Mouse (Mus musculus): ENCODE measurements at regions not wholly inside any gene's neighbourhood (a gene's known extent, or its start where the extent isn't known, plus 50 kb on each side); places are given as distances from the start of the nearest gene placed in this dataset.

- WGBS, result 63% methylated on average over 4 of the region's 4 CpGs
- H3K27ac ChIP-seq (ENCODE audit: poor library complexity, severe bottlenecking), result peak overlapping the region; percentile 74
- no peaks in the 10 kb centered on the region for H3K9me3 ChIP-seq (replicated peaks)
- peaks cover 34% of the 10 kb centered on the region for H3K36me3 ChIP-seq
- no peaks in the 10 kb centered on the region for H3K27me3 ChIP-seq (replicated peaks)
- peaks cover 80% of the 10 kb centered on the region for H3K4me1 ChIP-seq (replicated peaks)
- H3K9ac ChIP-seq, result peak overlapping the region; percentile 13; the same call in 1 of the 2 replicates
- H3K4me3 ChIP-seq, result no peak overlapping the region
- no peak overlapping the region for H3K4me2 ChIP-seq
- ATAC-seq (ENCODE audit: insufficient number of reproducible peaks, low FRiP score), result no peak
Observed at GRCm38 (mm10) chr2:180396664-180397377, 59.2 kb upstream of the Slco4a1 start.

- H3K27me3 ChIP-seq (replicated peaks), result no peaks in the 10 kb centered on the region
- ATAC-seq (ENCODE audit: insufficient number of reproducible peaks, low FRiP score), result no peak
- H3K27ac ChIP-seq (ENCODE audit: poor library complexity, severe bottlenecking), result peak overlapping the region; percentile 58; the same call in 1 of the 2 replicates
- WGBS, result 64% methylated on average over 3 of the region's 3 CpGs
- H3K9ac ChIP-seq, result no peak overlapping the region
- H3K4me2 ChIP-seq, result no peak overlapping the region
- H3K4me3 ChIP-seq, result no peak overlapping the region
- no peaks in the 10 kb centered on the region for H3K9me3 ChIP-seq (replicated peaks)
- H3K4me1 ChIP-seq (replicated peaks), result peaks cover 84% of the 10 kb centered on the region
- H3K36me3 ChIP-seq, result peaks cover 34% of the 10 kb centered on the region
Observed at GRCm38 (mm10) chr2:180396211-180396610, 59.8 kb upstream of the Slco4a1 start.

GRCm38 (mm10) chr2:180395279-180396034 is 60.6 kb upstream of the Slco4a1 start:
- Histone ChIP-seq H3K9ac (no peak overlapping the region), H3K27me3 (replicated peaks) (no peaks in the 10 kb centered on the region), H3K27ac (ENCODE audit: poor library complexity, severe bottlenecking) (peak overlapping the region; percentile 58), H3K9me3 (replicated peaks) (no peaks in the 10 kb centered on the region), H3K4me1 (replicated peaks) (peaks cover 91% of the 10 kb centered on the region), H3K4me3 (no peak overlapping the region), H3K4me2 (no peak overlapping the region), H3K36me3 (peaks cover 34% of the 10 kb centered on the region)
- no peak for ATAC-seq (ENCODE audit: insufficient number of reproducible peaks, low FRiP score)
- WGBS, result 40% methylated on average over 11 of the region's 11 CpGs

GRCm38 (mm10) chr2:180392846-180393700 is 58.6 kb upstream of the Gata5 start:
- Histone ChIP-seq H3K27ac (ENCODE audit: poor library complexity, severe bottlenecking) (peak overlapping the region; percentile 88), H3K9ac (peak overlapping the region; percentile 63), H3K27me3 (replicated peaks) (no peaks in the 10 kb centered on the region), H3K4me3 (peak overlapping the region; percentile 36), H3K9me3 (replicated peaks) (no peaks in the 10 kb centered on the region), H3K36me3 (peaks cover 32% of the 10 kb centered on the region), H3K4me2 (peak overlapping the region; percentile 67), H3K4me1 (replicated peaks) (peaks cover 78% of the 10 kb centered on the region)
- no peak; the same call in 1 of the 2 replicates for ATAC-seq (ENCODE audit: insufficient number of reproducible peaks, low FRiP score)
- WGBS, result 39% methylated on average over 16 of the region's 16 CpGs

GRCm38 (mm10) chr2:180392298-180392697 is 57.8 kb upstream of the Gata5 start:
- ATAC-seq (ENCODE audit: insufficient number of reproducible peaks, low FRiP score), result no peak
- 72% methylated on average over 6 of the region's 6 CpGs for WGBS
- Histone ChIP-seq H3K4me1 (replicated peaks) (peaks cover 71% of the 10 kb centered on the region), H3K27me3 (replicated peaks) (peaks cover 4% of the 10 kb centered on the region), H3K9ac (peak overlapping the region; percentile 63), H3K36me3 (peaks cover 26% of the 10 kb centered on the region), H3K4me2 (peak overlapping the region; percentile 67), H3K4me3 (peak overlapping the region; percentile 36), H3K9me3 (replicated peaks) (no peaks in the 10 kb centered on the region), H3K27ac (ENCODE audit: poor library complexity, severe bottlenecking) (peak overlapping the region; percentile 88)

- peaks cover 62% of the 10 kb centered on the region for H3K4me1 ChIP-seq (replicated peaks)
- no peak for ATAC-seq (ENCODE audit: insufficient number of reproducible peaks, low FRiP score)
- H3K9ac ChIP-seq, result peak overlapping the region; percentile 96
Observed at GRCm38 (mm10) chr2:180391349-180391748, 56.9 kb upstream of the Gata5 start.

GRCm38 (mm10) chr2:180390216-180390996 is 55.9 kb upstream of the Gata5 start:
- Histone ChIP-seq H3K9ac (peak overlapping the region; percentile 96), H3K4me1 (replicated peaks) (peaks cover 53% of the 10 kb centered on the region), H3K27me3 (replicated peaks) (peaks cover 12% of the 10 kb centered on the region), H3K4me3 (peak overlapping the region; percentile 76), H3K27ac (ENCODE audit: poor library complexity, severe bottlenecking) (peak overlapping the region; percentile 97), H3K9me3 (replicated peaks) (no peaks in the 10 kb centered on the region), H3K36me3 (peaks cover 9% of the 10 kb centered on the region), H3K4me2 (peak overlapping the region; percentile 83)
- no peak for ATAC-seq (ENCODE audit: insufficient number of reproducible peaks, low FRiP score)
- 44% methylated on average over 15 of the region's 15 CpGs for WGBS

More at GRCm38 (mm10) chr2:180391349-180391748, 56.9 kb upstream of the Gata5 start:
- peaks cover 18% of the 10 kb centered on the region for H3K36me3 ChIP-seq
- no peaks in the 10 kb centered on the region for H3K9me3 ChIP-seq (replicated peaks)
- H3K4me3 ChIP-seq, result peak overlapping the region; percentile 76
- peak overlapping the region; percentile 83 for H3K4me2 ChIP-seq
- peak overlapping the region; percentile 97; the same call in 1 of the 2 replicates for H3K27ac ChIP-seq (ENCODE audit: poor library complexity, severe bottlenecking)
- 44% methylated on average over 3 of the region's 3 CpGs for WGBS
- H3K27me3 ChIP-seq (replicated peaks), result peaks cover 10% of the 10 kb centered on the region

- Histone ChIP-seq H3K4me1 (replicated peaks) (peaks cover 49% of the 10 kb centered on the region), H3K9ac (peak overlapping the region; percentile 96), H3K36me3 (peaks cover 9% of the 10 kb centered on the region), H3K4me3 (peak overlapping the region; percentile 76), H3K4me2 (peak overlapping the region; percentile 83), H3K27me3 (replicated peaks) (peaks cover 20% of the 10 kb centered on the region), H3K9me3 (replicated peaks) (no peaks in the 10 kb centered on the region), H3K27ac (ENCODE audit: poor library complexity, severe bottlenecking) (peak overlapping the region; percentile 97)
- ATAC-seq (ENCODE audit: insufficient number of reproducible peaks, low FRiP score), result no peak
- 5% methylated on average over 2 of the region's 2 CpGs for WGBS
Observed at GRCm38 (mm10) chr2:180389486-180389885, 55.0 kb upstream of the Gata5 start.

GRCm38 (mm10) chr2:180389013-180389412 is 54.5 kb upstream of the Gata5 start:
- H3K36me3 ChIP-seq, result peaks cover 9% of the 10 kb centered on the region
- peaks cover 49% of the 10 kb centered on the region for H3K4me1 ChIP-seq (replicated peaks)
- no peak for ATAC-seq (ENCODE audit: insufficient number of reproducible peaks, low FRiP score)
- H3K4me3 ChIP-seq, result peak overlapping the region; percentile 76
- WGBS, result 35% methylated on average over 12 of the region's 12 CpGs
- peaks cover 22% of the 10 kb centered on the region for H3K27me3 ChIP-seq (replicated peaks)
- peak overlapping the region; percentile 97 for H3K27ac ChIP-seq (ENCODE audit: poor library complexity, severe bottlenecking)
- no peaks in the 10 kb centered on the region for H3K9me3 ChIP-seq (replicated peaks)
- peak overlapping the region; percentile 83 for H3K4me2 ChIP-seq
- peak overlapping the region; percentile 96 for H3K9ac ChIP-seq

GRCm38 (mm10) chr2:180388122-180388521 is 53.6 kb upstream of the Gata5 start:
- H3K9me3 ChIP-seq (replicated peaks), result no peaks in the 10 kb centered on the region
- peak overlapping the region; percentile 76 for H3K4me3 ChIP-seq
- H3K4me2 ChIP-seq, result peak overlapping the region; percentile 83
- peaks cover 40% of the 10 kb centered on the region for H3K4me1 ChIP-seq (replicated peaks)
- H3K9ac ChIP-seq, result peak overlapping the region; percentile 96
- peaks cover 6% of the 10 kb centered on the region for H3K36me3 ChIP-seq
- H3K27ac ChIP-seq (ENCODE audit: poor library complexity, severe bottlenecking), result peak overlapping the region; percentile 97
- no peak for ATAC-seq (ENCODE audit: insufficient number of reproducible peaks, low FRiP score)
- H3K27me3 ChIP-seq (replicated peaks), result peaks cover 22% of the 10 kb centered on the region
- 30% methylated on average over 5 of the region's 5 CpGs for WGBS

All from heart, embryonic 12.5 days (tissue).